Mouse (Mus musculus): ENCODE results near the gene Bnipl.

Gene Bnipl

DNA sequence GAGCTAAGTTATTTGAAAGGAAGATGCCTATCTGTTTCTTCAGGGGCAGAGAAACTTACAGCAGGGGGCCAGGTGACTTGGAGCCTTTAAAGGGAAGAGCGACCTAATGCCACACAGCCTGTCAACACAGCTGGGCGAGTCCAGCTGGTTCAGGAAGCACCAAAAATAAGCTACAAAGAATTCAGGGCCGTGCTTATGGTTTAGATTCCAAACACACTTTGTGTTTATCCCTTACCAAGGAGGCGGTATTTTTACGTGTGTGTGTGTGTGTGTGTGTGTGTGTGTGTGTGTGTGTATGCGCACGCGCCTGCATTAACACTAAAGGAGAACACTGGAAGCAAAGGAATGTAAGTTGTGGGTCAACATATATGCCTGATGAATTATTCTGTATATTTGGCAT, 29.8 kb upstream of the Bnipl start:
- DNase-seq (ENCODE audit: low spot score in 2 of 2), result peak in 1 of 2 experiments; percentile 24

- no peak for DNase-seq (ENCODE audit: low spot score in 2 of 2)
Observed at GRCm38 (mm10) chr3:95277149-95277551, 26.2 kb upstream of the Bnipl start.

- no peak for DNase-seq (ENCODE audit: low spot score in 2 of 2)
Observed at GRCm38 (mm10) chr3:95276428-95276934, 25.5 kb upstream of the Bnipl start.

GRCm38 (mm10) chr3:95275161-95275560, 24.2 kb upstream of the Bnipl start:
- no peak for DNase-seq (ENCODE audit: low spot score in 2 of 2)

DNA sequence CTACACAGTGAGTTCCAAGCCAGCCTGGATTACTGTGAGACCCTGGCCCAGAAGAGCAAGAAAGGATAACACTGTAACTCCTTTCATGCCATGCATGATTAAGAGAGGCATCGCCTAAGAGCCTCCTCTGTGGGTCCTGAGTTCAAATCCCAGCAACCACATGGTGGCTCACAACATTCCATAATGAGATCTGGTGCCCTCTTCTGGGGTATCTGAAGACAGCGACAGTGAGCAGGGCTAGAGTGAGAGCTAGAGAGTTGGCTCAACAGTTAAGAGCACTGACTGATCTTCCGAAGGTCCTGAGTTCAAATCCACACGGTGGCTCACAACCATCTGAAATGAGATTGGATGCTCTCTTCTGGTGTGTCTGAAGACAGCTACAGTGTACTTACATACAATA, 23.5 kb upstream of the Bnipl start:
- no peak for DNase-seq (ENCODE audit: low spot score in 2 of 2)

DNA sequence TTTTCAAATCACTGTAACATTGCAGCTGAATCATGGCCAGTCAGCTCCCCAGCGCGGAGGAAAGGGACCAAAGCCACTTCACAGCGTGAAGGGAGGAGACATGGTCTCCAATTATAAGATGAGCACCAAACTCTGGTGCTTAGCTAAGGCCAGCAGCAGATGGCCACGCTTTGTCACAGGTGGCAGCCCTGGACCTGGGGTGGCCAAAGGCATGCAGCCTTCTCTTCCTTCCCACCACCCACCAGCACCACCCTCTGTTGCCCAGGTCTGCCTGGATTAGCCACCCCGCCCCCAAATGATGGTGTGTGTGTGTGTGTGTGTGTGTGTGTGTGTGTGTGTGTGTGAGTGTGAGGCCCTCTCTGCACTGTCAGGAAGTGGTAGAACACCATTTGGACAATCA, 22.5 kb upstream of the Bnipl start:
- DNase-seq (ENCODE audit: low spot score in 2 of 2), result no peak

DNA sequence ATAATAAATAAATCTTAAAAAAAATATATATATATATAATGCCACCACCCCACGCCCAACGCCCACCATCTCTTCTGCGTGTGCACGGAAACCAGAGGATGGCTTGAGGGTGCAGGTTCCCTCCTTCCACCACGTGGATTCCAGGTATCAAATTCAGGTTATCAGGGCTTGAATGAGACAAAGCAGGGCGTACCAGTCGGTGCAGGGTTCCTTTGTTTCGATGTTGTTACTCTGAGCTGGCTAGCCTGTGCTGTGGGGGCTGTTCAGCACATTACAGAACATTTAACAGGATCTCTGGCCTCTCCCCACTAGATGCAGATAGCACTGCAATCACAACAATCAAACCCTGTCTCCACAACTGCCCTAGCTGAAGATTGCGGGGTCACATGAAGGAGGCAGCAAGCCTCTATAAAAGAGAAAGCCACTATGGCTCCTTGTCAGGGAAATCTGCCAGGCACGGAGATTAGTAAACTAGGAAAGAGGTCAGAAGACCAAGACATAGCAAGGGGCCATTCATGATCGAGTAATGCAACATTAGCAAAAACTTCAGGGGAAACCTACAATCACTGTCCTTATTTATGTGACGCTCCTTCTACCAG, 19.9 kb upstream of the Bnipl start:
- no peak for DNase-seq (ENCODE audit: low spot score in 2 of 2)

GRCm38 (mm10) chr3:95269789-95270188, 18.8 kb upstream of the Bnipl start:
- DNase-seq (ENCODE audit: low spot score in 2 of 2), result no peak

DNA sequence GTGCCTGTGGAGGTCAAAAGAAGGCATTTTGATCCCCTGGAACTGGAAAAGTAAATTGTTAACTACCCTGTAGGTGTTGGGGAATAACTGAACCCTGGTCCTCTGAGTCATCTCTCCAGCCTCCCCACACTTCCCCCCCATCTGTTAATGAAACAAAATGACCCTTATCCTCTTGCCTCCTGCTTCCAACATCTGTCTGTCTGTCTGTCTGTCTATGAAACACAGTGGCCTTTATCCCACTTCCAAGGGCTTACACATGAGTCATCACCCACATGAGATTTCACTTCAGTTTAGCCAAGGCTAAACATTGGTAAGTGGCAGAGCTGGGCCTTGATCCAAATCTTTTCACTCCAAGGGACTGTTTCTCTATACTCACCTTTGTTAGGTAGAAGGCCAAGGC, 16.9 kb upstream of the Bnipl start:
- no peak for DNase-seq (ENCODE audit: low spot score in 2 of 2)

GRCm38 (mm10) chr3:95266052-95266451, 15.1 kb upstream of the Bnipl start:
- no peak for DNase-seq (ENCODE audit: low spot score in 2 of 2)

DNA sequence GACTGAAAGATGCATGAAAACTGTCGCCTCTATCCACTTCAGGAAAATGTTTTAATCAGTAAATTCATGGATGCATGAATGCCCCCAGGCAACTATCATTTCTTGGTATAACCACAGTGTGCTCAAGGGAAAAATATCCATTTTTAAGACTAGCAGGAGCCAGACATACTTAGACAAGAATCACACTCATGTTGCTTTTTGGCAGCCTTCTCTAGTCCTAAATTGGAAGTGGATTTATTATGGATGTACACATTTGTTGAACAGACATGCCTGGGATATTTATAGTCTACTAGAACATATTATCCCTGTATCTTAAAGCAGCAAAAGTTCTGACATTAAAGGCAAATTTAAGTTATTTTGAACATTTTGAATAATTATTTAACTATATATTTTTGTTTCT, 13.7 kb upstream of the Bnipl start:
- no peak for DNase-seq (ENCODE audit: low spot score in 2 of 2)

- peak; percentile 68 to 86 for DNase-seq (ENCODE audit: low spot score in 2 of 2)
Observed at GRCm38 (mm10) chr3:95263089-95263739, 12.2 kb upstream of the Bnipl start.

DNA sequence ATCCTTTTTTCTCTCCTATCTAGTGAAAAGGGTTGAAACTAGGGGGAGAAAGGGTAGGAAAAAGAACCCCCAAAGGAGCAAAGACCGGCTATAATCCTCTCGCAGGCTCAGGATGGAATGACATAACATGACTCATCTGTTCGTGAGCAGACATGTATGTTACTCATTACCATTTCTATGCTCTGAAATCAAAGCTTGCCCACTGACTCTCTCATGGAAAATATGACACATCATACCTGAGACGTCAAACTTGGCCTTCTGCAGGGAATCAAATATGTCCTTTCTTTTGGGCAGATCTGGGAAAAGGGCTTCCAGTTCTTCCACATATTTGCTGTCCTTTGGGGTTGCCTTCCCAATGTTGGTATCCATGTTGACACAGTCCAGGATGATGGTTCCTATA, 11.0 kb upstream of the Bnipl start:
- DNase-seq (ENCODE audit: low spot score in 2 of 2), result no peak

GRCm38 (mm10) chr3:95256931-95257330, 5.9 kb upstream of the Bnipl start:
- DNase-seq (ENCODE audit: low spot score in 2 of 2), result no peak

DNA sequence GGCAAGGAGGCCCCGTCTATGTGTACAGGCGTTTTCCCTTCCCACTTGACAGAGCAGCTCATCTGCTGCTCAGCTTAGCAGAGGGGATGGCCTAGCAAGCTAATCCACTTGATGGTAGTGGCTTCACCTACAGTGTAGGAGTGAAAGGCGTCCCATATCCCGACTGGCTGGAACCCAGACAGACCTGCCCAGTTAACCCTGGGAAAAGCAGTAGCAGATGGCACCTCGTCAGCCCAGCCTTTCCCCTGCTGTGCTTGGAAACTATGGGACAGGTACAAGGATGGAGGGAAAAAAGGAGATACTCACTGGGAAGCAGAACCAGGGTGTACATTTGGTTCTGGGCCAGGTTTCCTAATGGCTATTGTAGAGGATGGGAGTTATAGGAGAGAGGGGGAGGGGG, 632 bp downstream of the Bnipl start:
- DNase-seq (ENCODE audit: low spot score in 2 of 2), result no peak

DNA sequence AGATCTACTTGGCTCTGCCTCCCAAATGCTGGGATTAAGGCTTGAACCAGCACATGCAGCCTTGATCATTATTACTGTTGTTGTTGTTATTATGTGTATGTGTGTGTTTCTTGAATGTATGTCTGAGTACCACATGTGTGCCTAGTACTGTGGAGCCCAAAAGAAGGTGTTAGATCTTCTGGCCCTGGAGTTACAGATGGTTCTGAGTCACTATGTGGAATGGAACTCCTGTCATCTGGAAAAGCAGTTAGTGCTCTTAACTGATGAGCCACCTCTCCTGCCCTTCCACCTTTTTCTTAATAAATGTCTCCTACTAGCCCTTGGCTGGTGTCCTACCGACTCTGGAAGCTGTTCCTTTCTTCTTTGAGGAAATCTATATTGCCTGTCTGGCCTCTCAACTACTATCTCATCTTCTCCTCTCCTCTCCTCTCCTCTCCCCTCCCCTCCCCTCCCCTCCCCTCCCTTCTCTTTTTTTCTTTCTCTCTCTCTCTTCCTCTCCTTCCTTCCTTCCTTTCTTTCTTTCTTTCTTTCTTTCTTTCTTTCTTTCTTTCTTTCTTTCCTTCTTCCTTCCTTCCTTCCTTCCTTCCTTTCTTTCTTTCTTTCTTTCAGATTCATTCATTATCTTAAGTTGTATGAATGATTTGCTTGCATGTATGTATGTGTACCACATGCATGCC, 3.2 kb downstream of the Bnipl start:
- DNase-seq (ENCODE audit: low spot score in 2 of 2), result no peak

DNA sequence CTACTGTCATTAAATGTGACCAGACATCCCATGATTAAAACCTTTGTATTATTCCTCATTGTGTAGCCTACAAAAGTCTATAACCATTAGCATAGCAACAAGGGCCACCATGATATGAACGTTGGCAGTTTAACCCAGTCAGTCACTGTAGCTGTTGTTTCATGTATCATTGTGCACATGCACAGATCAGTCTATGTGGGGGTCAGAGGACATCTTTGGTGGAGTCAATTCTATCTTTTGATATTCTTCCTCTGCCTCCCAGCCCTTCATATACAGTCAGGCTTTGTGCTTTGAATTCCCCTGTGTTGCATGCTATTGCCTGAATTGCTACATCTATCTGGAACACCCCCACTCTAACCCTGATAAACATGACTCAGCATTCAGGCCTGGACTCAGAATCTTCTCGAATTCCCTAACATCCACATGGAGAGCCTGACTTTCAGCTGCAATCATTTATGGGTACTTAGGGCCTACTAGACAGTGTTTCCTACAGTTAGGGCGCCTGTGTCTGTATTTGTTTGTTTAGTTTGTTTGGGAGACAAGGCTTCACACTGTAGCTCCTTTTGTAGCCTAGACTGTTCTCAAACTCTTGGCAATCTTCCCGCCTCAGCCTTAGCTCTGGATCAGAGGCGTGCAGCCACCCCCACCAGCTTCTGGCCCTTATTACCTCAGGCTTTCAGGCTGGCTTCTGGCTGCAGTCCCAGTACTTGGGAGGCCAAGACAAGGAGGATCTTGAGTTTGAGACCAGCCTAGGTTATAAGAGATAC, 4.3 kb downstream of the Bnipl start:
- peak; percentile 26 to 58 for DNase-seq (ENCODE audit: low spot score in 2 of 2)

- no peak for DNase-seq (ENCODE audit: low spot score in 2 of 2)
Observed at GRCm38 (mm10) chr3:95243086-95243485, 7.9 kb downstream of the Bnipl start.

GRCm38 (mm10) chr3:95241498-95241897, 9.5 kb downstream of the Bnipl start, which contains the start of gene Gm128:
Gene Gm128 (minus strand): TSS chr3:95241598.
- no peak for DNase-seq (ENCODE audit: low spot score in 2 of 2)

DNA sequence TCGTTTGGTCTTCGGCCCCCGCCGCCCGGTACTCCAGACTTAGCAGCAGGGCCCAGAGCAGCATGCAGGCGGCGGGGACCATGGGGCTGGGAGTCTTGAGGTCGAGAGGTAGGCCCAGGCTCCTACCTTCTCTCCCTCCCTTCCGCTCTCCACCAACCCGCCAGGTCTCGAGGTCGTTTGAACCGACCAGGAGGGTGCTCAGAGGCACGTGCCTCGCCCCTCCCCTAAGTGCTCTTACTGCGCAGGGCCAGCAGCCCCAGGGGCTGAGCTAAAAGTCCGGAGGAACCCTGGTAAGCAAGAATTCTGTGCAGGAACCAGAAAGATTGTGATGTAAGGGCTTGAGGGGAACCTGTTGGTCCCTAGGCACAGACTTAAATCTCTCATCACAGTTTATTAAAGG, 10.1 kb downstream of the Bnipl start:
- no peak for DNase-seq (ENCODE audit: low spot score in 2 of 2)

GRCm38 (mm10) chr3:95239971-95240370, 11.0 kb downstream of the Bnipl start:
- DNase-seq (ENCODE audit: low spot score in 2 of 2), result no peak

DNA sequence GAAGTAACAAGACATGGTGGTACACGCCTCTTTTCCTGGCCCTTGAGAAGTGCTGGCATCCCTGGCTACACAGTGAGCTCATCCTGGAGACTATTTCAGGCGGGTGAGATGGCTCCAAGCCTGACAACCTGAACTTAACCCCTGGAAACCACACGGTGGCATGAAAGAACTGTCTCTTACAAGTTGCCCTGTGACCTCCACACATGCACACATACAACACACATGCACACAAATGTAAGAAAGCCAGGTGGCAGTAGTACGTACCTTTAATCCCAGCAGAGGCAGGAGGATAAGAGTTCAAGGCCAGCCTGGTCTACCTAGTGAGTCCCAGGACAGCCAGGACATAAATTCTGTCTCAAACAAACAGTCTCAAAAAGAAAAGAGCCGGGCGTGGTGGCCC, 12.0 kb downstream of the Bnipl start:
- no peak for DNase-seq (ENCODE audit: low spot score in 2 of 2)
